Mouse (Mus musculus) intestine, embryonic 16.5 days (tissue): ENCODE results near the gene Pde4a. TPM values are rescaled to one million over a fixed set of nuclear protein-coding genes. Genes with fewer than 3 reads are reported as not detected.
"Not testable (repeated sequence)": the region's sequence is repeated elsewhere in the genome, so short reads cannot be mapped to it uniquely, and the experiment has no call there.

Experiments used
- ATAC-seq: fragments of 200-750 bp; cut with Nextera tagmentation; 2 replicates; pipeline ENCODE4 v1.8.0; 2017; ENCODE audit warnings: moderate TSS enrichment, moderate library complexity
- H3K27ac ChIP-seq: fragments of 300-500 bp; sonication (generic); 2 replicates; pipeline ENCODE4 v1.5.1; 2014; ENCODE audit warnings: mild to moderate bottlenecking, low read length
- H3K27me3 ChIP-seq: fragments of 300-500 bp; sonication (generic); replicated peaks from 2 replicates; pipeline ENCODE4 v1.6.1; 2014; ENCODE audit warnings: low read length, control low read depth, mixed read lengths; ENCODE audit not compliant: control insufficient read depth, insufficient read depth
- H3K36me3 ChIP-seq: fragments of 300-500 bp; sonication (generic); 2 replicates; pipeline ENCODE4 v1.6.1; 2014; ENCODE audit warnings: low read length, control low read depth; ENCODE audit not compliant: control insufficient read depth, insufficient read depth
- H3K4me1 ChIP-seq: fragments of 300-500 bp; sonication (generic); 2 replicates; pipeline ENCODE4 v1.6.1; 2014; ENCODE audit warnings: low read length, control low read depth, mixed read lengths; ENCODE audit not compliant: control insufficient read depth, insufficient read depth
- H3K4me2 ChIP-seq: fragments of 300-500 bp; sonication (generic); 2 replicates; pipeline ENCODE4 v1.6.1; 2014; ENCODE audit warnings: low read depth, low read length, control low read depth
- H3K4me3 ChIP-seq: fragments of 300-500 bp; sonication (generic); 2 replicates; pipeline ENCODE4 v1.5.1; 2014; ENCODE audit warnings: mild to moderate bottlenecking, low read length
- H3K9ac ChIP-seq: fragments of 300-500 bp; sonication (generic); 2 replicates; pipeline ENCODE4 v1.6.1; 2014; ENCODE audit warnings: low read depth, low read length
- H3K9me3 ChIP-seq: fragments of 300-500 bp; sonication (generic); 2 replicates; pipeline ENCODE4 v1.6.1; 2016; ENCODE audit warnings: low read length, control low read depth; ENCODE audit not compliant: control insufficient read depth
- WGBS: fragments of 180-500 bp; shearing (Covaris S2); extraction: QIAGEN DNeasy Blood & Tissue Kit; methylation state at CpG from one replicate; pipeline ENCODE4 v1.1.7; 2014; 5-methylcytosine and 5-hydroxymethylcytosine counted together
- polyA plus RNA-seq: library from polyadenylated mRNA; unstranded; fragments of >200 nt; fragmentation: Nextera tagmentation; extraction: Ambion mirVana; gene quantifications from 2 replicates; pipeline ENCODE4 v1.2.1, GENCODE M21; 2015

Gene Pde4a
- polyA plus RNA-seq, 1 experiment from 2014 or later, result 6.2 TPM

- H3K27me3 ChIP-seq, result no peaks in the 10 kb centered on the region
- 63% methylated on average over 3 of the region's 3 CpGs for WGBS
These were observed 25.2 kb downstream of the Pde4a start for GRCm38 (mm10) chr9:21190670-21191069.

GRCm38 (mm10) chr9:21193786-21194185 lies 28.3 kb downstream of the Pde4a start:
- Histone ChIP-seq H3K27me3 (no peaks in the 10 kb centered on the region), H3K27ac (no peak overlapping the region), H3K4me1 (peaks cover 17% of the 10 kb centered on the region), H3K4me2 (no peak overlapping the region), H3K4me3 (no peak overlapping the region), H3K36me3 (no peaks in the 10 kb centered on the region), H3K9ac (no peak overlapping the region), H3K9me3 (no peaks in the 10 kb centered on the region)
- 80% methylated on average over 3 of the region's 3 CpGs for WGBS
- no peak for ATAC-seq

More at GRCm38 (mm10) chr9:21190670-21191069, 25.2 kb downstream of the Pde4a start:
- ATAC-seq, result no peak
- Histone ChIP-seq H3K4me1 (peaks cover 3% of the 10 kb centered on the region; the same call in 1 of the 2 replicates), H3K4me3 (no peak overlapping the region), H3K9me3 (no peaks in the 10 kb centered on the region), H3K36me3 (no peaks in the 10 kb centered on the region), H3K4me2 (no peak overlapping the region), H3K27ac (no peak overlapping the region), H3K9ac (no peak overlapping the region)

- no peak for ATAC-seq
- H3K4me2 ChIP-seq, result no peak overlapping the region
- H3K4me1 ChIP-seq, result peaks cover 17% of the 10 kb centered on the region
- no peaks in the 10 kb centered on the region for H3K27me3 ChIP-seq
- no peak overlapping the region for H3K4me3 ChIP-seq
- H3K36me3 ChIP-seq, result no peaks in the 10 kb centered on the region
- no peak overlapping the region for H3K27ac ChIP-seq
- no peaks in the 10 kb centered on the region for H3K9me3 ChIP-seq
- no peak overlapping the region for H3K9ac ChIP-seq
- 80% methylated on average over 4 of the region's 4 CpGs for WGBS
These were observed 29.4 kb downstream of the Pde4a start for GRCm38 (mm10) chr9:21194787-21195493.

- WGBS, result 51% methylated on average over 7 of the region's 7 CpGs
- not testable (repeated sequence) for H3K9me3 ChIP-seq, H3K27me3 ChIP-seq, H3K4me2 ChIP-seq, H3K9ac ChIP-seq, H3K4me3 ChIP-seq, H3K36me3 ChIP-seq
- H3K4me1 ChIP-seq, result peaks cover 17% of the 10 kb centered on the region
- ATAC-seq, result peak; percentile 78
- H3K27ac ChIP-seq, result peak overlapping the region; percentile 21; the same call in 1 of the 2 replicates
These were observed 30.4 kb downstream of the Pde4a start for GRCm38 (mm10) chr9:21195736-21196505.

GRCm38 (mm10) chr9:21196521-21197433 lies 31.3 kb downstream of the Pde4a start:
- WGBS, result 23% methylated on average over 18 of the region's 19 CpGs
- peak overlapping the region; percentile 33 for H3K4me3 ChIP-seq
- peaks cover 17% of the 10 kb centered on the region for H3K4me1 ChIP-seq
- no peak overlapping the region; the same call in 1 of the 2 replicates for H3K27ac ChIP-seq
- peak; percentile 70 for ATAC-seq
- no peaks in the 10 kb centered on the region for H3K27me3 ChIP-seq
- peak overlapping the region; percentile 55 for H3K4me2 ChIP-seq
- H3K36me3 ChIP-seq, result no peaks in the 10 kb centered on the region
- H3K9me3 ChIP-seq, result no peaks in the 10 kb centered on the region
- H3K9ac ChIP-seq, result peak overlapping the region; percentile 59

GRCm38 (mm10) chr9:21197981-21198380 lies 32.5 kb downstream of the Pde4a start:
- WGBS, result 34% methylated on average over 4 of the region's 4 CpGs
- no peak overlapping the region for H3K27ac ChIP-seq
- no peaks in the 10 kb centered on the region for H3K9me3 ChIP-seq
- H3K4me2 ChIP-seq, result no peak overlapping the region
- no peaks in the 10 kb centered on the region for H3K27me3 ChIP-seq
- no peak overlapping the region for H3K9ac ChIP-seq
- H3K4me1 ChIP-seq, result peaks cover 17% of the 10 kb centered on the region
- H3K4me3 ChIP-seq, result no peak overlapping the region
- H3K36me3 ChIP-seq, result no peaks in the 10 kb centered on the region
- no peak for ATAC-seq

GRCm38 (mm10) chr9:21198960-21199359 lies 33.4 kb downstream of the Pde4a start:
- H3K9me3 ChIP-seq, result no peaks in the 10 kb centered on the region
- H3K9ac ChIP-seq, result no peak overlapping the region
- peaks cover 17% of the 10 kb centered on the region for H3K4me1 ChIP-seq
- no peak overlapping the region for H3K4me2 ChIP-seq
- no peak overlapping the region for H3K27ac ChIP-seq
- H3K36me3 ChIP-seq, result no peaks in the 10 kb centered on the region
- H3K27me3 ChIP-seq, result no peaks in the 10 kb centered on the region
- 82% methylated on average over 3 of the region's 3 CpGs for WGBS
- ATAC-seq, result no peak
- H3K4me3 ChIP-seq, result no peak overlapping the region

- Histone ChIP-seq H3K27ac (no peak overlapping the region), H3K9me3 (no peaks in the 10 kb centered on the region), H3K4me2 (no peak overlapping the region), H3K4me1 (peaks cover 9% of the 10 kb centered on the region; the same call in 1 of the 2 replicates), H3K27me3 (no peaks in the 10 kb centered on the region), H3K9ac (no peak overlapping the region), H3K36me3 (no peaks in the 10 kb centered on the region), H3K4me3 (no peak overlapping the region)
- peak; percentile 6; the same call in 1 of the 2 replicates for ATAC-seq
- WGBS, result 38% methylated on average over 8 of the region's 8 CpGs
These were observed 38.6 kb downstream of the Pde4a start for GRCm38 (mm10) chr9:21204156-21204527.
